Mouse (Mus musculus) neural tube, embryonic 13.5 days (tissue): ENCODE data around the gene Slc23a3. TPM values are rescaled to one million over a fixed set of nuclear protein-coding genes. Genes with fewer than 3 reads are reported as not detected.

Experiments used
- ATAC-seq: fragments of 200-750 bp; cut with Nextera tagmentation; 2 replicates; pipeline ENCODE4 v1.8.0; 2017; ENCODE audit warnings: low read depth, mild to moderate bottlenecking, moderate TSS enrichment, moderate library complexity
- H3K27ac ChIP-seq: fragments of 300-500 bp; sonication (generic); replicated peaks from 2 replicates; pipeline ENCODE4 v1.5.1; 2015; ENCODE audit warnings: moderate library complexity, mild to moderate bottlenecking, inconsistent platforms
- H3K27me3 ChIP-seq: fragments of 300-500 bp; sonication (generic); 2 replicates; pipeline ENCODE4 v1.6.1; 2015; ENCODE audit warnings: mild to moderate bottlenecking, inconsistent platforms
- H3K36me3 ChIP-seq: fragments of 300-500 bp; sonication (generic); 2 replicates; pipeline ENCODE4 v1.6.1; 2015; ENCODE audit warnings: mild to moderate bottlenecking, inconsistent platforms
- H3K4me1 ChIP-seq: fragments of 300-500 bp; sonication (generic); replicated peaks from 2 replicates; pipeline ENCODE4 v1.6.1; 2015; ENCODE audit warnings: inconsistent platforms
- H3K4me2 ChIP-seq: fragments of 300-500 bp; sonication (generic); 2 replicates; pipeline ENCODE4 v1.6.1; 2015; ENCODE audit warnings: inconsistent platforms, mild to moderate bottlenecking, moderate library complexity
- H3K4me3 ChIP-seq: fragments of 300-500 bp; sonication (generic); 2 replicates; pipeline ENCODE4 v1.5.1; 2015; ENCODE audit warnings: mild to moderate bottlenecking, inconsistent platforms
- H3K9ac ChIP-seq: fragments of 300-500 bp; sonication (generic); 2 replicates; pipeline ENCODE4 v1.6.1; 2015; ENCODE audit warnings: moderate library complexity, mild to moderate bottlenecking, inconsistent platforms
- H3K9me3 ChIP-seq: fragments of 300-500 bp; sonication (generic); 2 replicates; pipeline ENCODE4 v1.6.1; 2016; ENCODE audit warnings: inconsistent platforms
- WGBS: fragments of 180-500 bp; shearing (Covaris S2); methylation state at CpG from one replicate; pipeline ENCODE4 v1.1.7; 2015; 5-methylcytosine and 5-hydroxymethylcytosine counted together
- polyA plus RNA-seq: library from polyadenylated mRNA; unstranded; fragments of >200 nt; fragmentation: Nextera tagmentation; extraction: Ambion mirVana; gene quantifications from 2 replicates; pipeline ENCODE4 v1.2.1, GENCODE M21; 2015

Slc23a3 gene
- not detected in 2 replicates for polyA plus RNA-seq

DNA sequence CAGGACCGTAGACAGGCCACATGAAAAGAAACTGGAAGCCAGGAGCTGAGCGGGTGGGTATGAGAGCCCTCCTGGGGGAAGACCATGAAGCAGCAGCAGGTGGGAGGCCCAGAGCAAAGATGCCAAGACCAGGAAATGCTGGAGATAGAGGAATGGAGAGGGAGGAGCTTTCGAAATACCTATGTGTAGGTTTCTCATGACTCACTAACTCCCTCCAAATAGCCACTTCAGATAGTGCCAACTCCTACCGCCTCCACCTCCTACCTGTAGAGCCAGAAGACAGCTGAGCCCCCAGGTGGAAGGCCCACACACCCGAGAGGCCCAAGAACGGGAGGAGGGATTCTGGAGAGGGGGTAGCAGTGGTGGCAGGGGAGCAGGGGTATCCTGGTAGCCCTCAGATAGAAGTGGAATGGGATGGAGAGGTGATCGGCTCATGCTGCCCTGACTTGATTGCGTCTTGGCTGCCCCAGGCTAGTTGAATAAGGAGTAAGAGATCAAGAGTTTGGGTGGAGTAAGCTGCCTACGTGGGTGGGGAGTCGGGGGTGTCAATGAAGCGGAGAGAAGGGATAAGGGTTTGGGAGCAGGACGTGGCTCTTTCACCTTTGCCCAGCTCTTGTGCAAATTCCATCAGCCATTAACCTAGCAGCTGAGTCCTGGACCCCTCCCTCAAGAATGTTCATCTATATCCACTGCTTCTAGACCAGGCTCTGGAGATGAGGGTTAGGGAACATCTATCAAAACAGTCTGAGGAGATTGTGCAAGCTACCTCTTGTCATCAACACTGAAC is at the start of gene Slc23a3:
Slc23a3 (minus strand) TSS at position 470 of the 787 bp plus-strand sequence.
- ATAC-seq = no peak
- no peaks in the 10 kb centered on the region for H3K9me3 ChIP-seq
- H3K4me2 ChIP-seq = no peak within 1 kb of the TSS
- 70% methylated on average over 12 of the region's 12 CpGs for WGBS
- no peaks in the 10 kb centered on the region for H3K4me1 ChIP-seq
- peaks cover 39% of the 10 kb centered on the region for H3K36me3 ChIP-seq
- H3K9ac ChIP-seq = no peak within 1 kb of the TSS
- no peak within 1 kb of the TSS for H3K4me3 ChIP-seq
- no peak within 1 kb of the TSS for H3K27ac ChIP-seq
- peaks cover 4% of the 10 kb centered on the region for H3K27me3 ChIP-seq

DNA sequence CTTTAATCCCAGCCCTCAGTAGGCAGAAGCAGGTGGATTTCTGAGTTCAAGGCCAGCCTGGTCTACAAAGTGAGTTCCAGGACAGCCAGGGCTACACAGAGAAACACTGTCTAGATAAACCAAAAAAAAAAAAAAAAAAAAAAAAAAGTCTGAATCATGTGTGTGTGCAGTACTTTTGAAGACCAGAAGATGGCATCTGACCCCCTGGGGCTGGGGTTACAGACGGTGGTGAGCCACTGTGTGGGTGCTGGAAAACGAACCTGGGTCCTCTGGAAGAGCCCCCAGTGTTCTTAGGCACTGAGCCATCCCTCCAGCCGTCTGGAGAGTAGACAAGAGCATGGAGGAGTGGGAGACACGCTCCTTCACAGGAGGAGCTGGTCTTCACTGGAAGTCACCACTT is 48.5 kb upstream of the Slc23a3 start:
- Histone ChIP-seq H3K4me3 (no peak overlapping the region), H3K9ac (no peak overlapping the region), H3K36me3 (peaks cover 70% of the 10 kb centered on the region), H3K4me1 (peaks cover 30% of the 10 kb centered on the region), H3K9me3 (no peaks in the 10 kb centered on the region), H3K27me3 (no peaks in the 10 kb centered on the region), H3K27ac (no peak overlapping the region), H3K4me2 (no peak overlapping the region)
- 72% methylated on average over 4 of the region's 4 CpGs for WGBS
- no peak for ATAC-seq

DNA sequence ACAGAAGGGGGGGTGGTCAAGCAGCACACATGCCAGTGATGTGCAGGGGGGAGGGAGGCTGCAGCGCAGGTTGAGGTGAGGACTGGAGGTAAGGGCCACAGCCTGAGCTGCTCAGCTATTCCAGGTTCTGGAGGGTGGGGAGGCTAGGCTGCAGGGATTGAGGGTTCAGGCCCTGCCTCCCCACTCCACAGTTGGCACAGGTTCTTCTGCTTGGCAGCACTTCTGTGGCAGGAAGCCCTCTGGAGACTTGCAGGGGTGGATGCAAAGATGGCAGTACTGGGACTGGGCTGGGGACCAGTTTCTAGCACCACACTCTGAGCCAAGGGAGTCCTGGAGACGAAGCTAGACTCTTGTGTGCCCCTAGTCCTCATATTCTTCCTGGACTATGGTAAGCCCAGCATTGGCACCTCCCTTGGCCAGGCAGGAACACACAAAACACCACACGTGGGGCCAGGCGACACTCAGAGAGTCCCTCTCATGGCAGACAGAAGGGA is 47.7 kb upstream of the Slc23a3 start:
- 93% methylated on average over 4 of the region's 4 CpGs for WGBS
- peaks cover 70% of the 10 kb centered on the region for H3K36me3 ChIP-seq

DNA sequence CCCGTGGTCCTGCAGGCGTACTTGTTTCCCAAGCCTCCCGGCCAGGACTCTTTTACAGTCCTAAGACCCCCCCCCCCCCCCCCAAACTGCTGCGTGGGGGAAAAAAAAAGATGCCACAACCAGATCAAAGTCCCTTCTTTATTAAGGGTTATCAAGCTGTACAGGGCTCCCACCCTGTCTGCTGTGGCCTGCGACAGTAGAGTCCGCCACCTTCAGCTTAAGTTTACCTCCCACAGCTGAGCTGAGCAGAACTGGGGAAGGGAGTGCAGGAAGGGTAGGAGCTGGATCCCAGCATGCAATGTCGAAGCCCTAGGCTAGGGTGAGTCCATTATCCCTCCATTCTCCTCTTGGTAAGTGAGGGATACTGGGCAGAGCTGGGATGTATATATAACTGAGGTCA is 47.1 kb upstream of the Slc23a3 start:
- peak overlapping the region; percentile 58 for H3K4me3 ChIP-seq
- H3K9ac ChIP-seq = peak overlapping the region; percentile 77; the same call in 1 of the 2 replicates
- H3K27ac ChIP-seq = no peak overlapping the region
- WGBS = 32% methylated on average over 7 of the region's 7 CpGs
- no peaks in the 10 kb centered on the region for H3K9me3 ChIP-seq
- peak; percentile 21; the same call in 1 of the 2 replicates for ATAC-seq
- H3K36me3 ChIP-seq = peaks cover 70% of the 10 kb centered on the region
- H3K4me1 ChIP-seq = peaks cover 30% of the 10 kb centered on the region
- peak overlapping the region; percentile 100 for H3K4me2 ChIP-seq
- no peaks in the 10 kb centered on the region for H3K27me3 ChIP-seq

More for the DNA sequence above, 47.7 kb upstream of the Slc23a3 start:
- Histone ChIP-seq H3K27me3 (no peaks in the 10 kb centered on the region), H3K4me3 (no peak overlapping the region), H3K27ac (no peak overlapping the region), H3K9ac (no peak overlapping the region), H3K4me2 (no peak overlapping the region), H3K9me3 (no peaks in the 10 kb centered on the region), H3K4me1 (peaks cover 30% of the 10 kb centered on the region)
- ATAC-seq = no peak

DNA sequence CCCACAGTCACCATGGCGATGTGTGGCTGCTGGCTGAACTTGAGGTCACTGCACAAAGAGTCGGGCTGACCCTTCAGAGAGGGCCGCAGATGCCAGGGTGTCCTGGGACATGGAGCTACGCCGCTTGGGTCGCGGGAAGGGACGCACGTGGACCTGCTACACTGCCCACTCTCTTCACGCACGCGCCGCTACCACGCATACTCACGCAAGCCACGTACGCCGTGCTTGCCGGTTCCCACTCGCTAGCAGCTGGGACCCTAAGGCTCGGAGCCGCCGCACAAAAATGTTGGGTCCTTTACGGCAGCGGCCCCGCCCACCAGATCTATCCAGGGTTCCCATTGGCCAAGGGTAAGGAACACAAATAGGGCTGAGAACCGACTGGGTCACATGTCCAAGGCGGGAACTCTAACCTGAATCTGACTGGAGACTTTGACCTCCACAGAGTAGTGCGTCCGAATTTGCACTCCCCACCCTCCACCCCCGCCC is 46.5 kb upstream of the Slc23a3 start, which contains the start of gene Abcb6:
Abcb6 (minus strand) TSS at position 288 of the 486 bp plus-strand sequence.
- Histone ChIP-seq H3K4me3 (peak within 1 kb of the TSS; percentile 58), H3K9ac (peak within 1 kb of the TSS; percentile 77), H3K36me3 (peaks cover 70% of the 10 kb centered on the region), H3K9me3 (no peaks in the 10 kb centered on the region), H3K27ac (peak within 1 kb of the TSS; percentile 76), H3K4me1 (peaks cover 30% of the 10 kb centered on the region), H3K4me2 (peak within 1 kb of the TSS; percentile 100), H3K27me3 (no peaks in the 10 kb centered on the region)
- peak; percentile 93 for ATAC-seq
- WGBS = under 1% methylated on average over 31 of the region's 31 CpGs

DNA sequence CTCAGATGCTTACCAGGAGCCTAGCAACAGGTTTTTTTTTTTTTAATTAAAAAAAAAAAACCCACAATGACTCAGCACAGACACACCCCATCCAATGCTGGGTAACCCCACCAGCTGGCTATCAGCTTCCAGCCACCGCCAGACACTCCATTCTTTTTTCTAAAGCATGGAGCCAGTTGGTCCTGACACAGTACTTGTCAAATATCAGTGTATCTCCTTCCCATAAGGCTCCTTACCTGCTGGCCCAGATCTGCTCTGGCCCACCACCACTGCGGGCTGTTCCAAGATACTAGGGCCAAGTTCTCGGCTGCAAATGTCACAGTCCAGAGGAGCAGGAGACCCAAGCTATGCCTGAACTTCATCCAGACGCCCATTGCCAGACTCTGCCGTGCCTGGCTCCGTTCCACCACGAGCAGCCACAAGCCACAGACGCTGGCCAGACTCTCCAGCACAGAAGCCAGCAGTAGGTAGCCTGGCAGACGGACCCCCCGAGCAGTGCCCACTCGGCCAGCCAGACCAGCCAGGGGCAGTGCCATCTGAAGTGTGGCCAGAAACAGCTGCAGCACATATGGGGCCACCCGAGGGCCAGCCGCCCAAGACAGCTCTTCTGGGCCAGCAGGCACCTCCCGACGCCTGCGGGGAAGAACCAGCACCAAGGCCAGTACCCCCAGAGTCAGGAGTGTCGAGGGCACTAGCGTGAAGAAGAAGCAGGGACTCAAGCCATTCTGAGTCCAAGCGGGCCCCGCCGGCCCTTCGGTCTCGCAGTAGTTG is 45.8 kb upstream of the Slc23a3 start:
- Histone ChIP-seq H3K27me3 (no peaks in the 10 kb centered on the region), H3K36me3 (peaks cover 69% of the 10 kb centered on the region), H3K9ac (peak overlapping the region; percentile 77), H3K4me2 (peak overlapping the region; percentile 100), H3K9me3 (no peaks in the 10 kb centered on the region), H3K4me1 (peaks cover 30% of the 10 kb centered on the region), H3K4me3 (peak overlapping the region; percentile 58), H3K27ac (peak overlapping the region; percentile 76)
- peak; percentile 47 for ATAC-seq
- WGBS = 8% methylated on average over 23 of the region's 23 CpGs

DNA sequence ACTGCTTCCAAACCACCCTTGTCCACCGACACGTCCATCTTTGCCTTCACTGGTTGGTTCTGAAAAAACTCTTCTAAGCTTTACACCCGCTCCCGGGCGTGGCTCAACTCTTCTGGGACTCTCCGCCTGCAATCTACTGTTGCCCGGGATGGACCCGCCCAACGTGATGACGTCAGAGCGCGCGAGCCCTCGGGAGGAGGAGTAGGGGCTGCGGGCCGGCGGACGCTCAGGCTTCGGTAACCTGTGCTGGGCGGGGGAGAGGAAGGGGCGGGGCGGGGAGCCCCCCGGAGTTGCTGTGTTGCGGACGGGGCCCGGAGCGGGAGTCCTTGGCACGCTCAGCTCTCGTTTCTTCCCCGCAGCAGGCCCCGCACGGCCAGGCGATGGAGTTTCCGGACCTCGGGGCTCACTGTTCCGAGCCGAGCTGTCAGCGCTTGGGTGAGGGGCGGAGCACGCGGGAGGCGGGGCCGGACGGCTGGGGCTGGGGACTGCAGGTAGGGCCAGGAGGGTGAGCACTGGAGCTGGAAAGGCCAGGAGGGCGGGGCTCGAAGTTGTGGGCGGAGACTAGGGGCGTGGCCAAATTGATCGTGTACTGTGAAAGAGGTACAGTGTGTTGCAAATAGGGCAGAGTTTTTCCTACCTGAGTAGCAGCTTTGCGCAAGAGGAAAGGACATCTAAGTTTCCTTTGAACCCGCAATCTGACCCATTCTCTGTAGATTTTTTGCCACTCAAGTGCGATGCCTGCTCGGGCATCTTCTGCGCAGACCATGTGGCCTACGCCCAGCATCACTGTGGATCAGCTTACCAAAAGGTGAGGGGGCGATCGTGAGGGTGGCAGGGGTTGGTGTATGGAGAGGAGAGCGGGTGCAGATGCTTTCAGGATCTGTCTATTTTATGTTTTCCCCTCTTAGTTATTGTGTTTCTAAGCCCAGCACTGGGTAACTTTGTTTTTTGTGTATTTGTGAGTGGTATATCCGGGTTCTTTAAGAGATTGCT is 35.1 kb upstream of the Slc23a3 start, which contains the start of gene Zfand2b:
Zfand2b (plus strand) TSS at position 175 of the 993 bp plus-strand sequence.
- ATAC-seq = peak; percentile 98
- Histone ChIP-seq H3K36me3 (peaks cover 40% of the 10 kb centered on the region), H3K4me1 (peaks cover 15% of the 10 kb centered on the region), H3K4me2 (peak within 1 kb of the TSS; percentile 71), H3K9me3 (no peaks in the 10 kb centered on the region), H3K9ac (peak within 1 kb of the TSS; percentile 73), H3K27me3 (no peaks in the 10 kb centered on the region), H3K4me3 (peak within 1 kb of the TSS; percentile 71), H3K27ac (peak within 1 kb of the TSS; percentile 92)
- WGBS = under 1% methylated on average over 58 of the region's 59 CpGs

DNA sequence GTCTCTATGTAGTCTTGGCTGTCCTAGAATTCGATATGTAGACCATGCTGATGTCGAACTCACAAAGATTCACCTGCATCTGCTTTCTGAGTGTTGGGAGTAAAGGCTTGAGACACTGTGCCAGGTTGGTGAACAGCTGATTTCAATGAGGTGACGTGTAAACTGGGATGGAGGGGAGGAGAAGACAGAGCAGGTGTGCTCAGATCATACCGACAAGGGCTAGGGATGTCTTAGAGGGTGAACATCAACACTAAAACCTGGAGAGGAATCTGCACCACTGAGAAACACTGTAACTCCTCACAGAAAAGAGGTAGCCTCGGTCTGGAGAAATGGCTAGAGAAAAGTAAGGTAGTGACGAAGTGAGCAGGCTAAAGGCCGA is 34.4 kb upstream of the Slc23a3 start:
- peak; percentile 21 for ATAC-seq
- Histone ChIP-seq H3K4me2 (peak overlapping the region; percentile 71), H3K27ac (peak overlapping the region; percentile 92), H3K36me3 (peaks cover 33% of the 10 kb centered on the region), H3K27me3 (no peaks in the 10 kb centered on the region), H3K9me3 (no peaks in the 10 kb centered on the region), H3K9ac (peak overlapping the region; percentile 73), H3K4me3 (peak overlapping the region; percentile 71), H3K4me1 (peaks cover 15% of the 10 kb centered on the region)
- WGBS = 11% methylated on average over 7 of the region's 7 CpGs

DNA sequence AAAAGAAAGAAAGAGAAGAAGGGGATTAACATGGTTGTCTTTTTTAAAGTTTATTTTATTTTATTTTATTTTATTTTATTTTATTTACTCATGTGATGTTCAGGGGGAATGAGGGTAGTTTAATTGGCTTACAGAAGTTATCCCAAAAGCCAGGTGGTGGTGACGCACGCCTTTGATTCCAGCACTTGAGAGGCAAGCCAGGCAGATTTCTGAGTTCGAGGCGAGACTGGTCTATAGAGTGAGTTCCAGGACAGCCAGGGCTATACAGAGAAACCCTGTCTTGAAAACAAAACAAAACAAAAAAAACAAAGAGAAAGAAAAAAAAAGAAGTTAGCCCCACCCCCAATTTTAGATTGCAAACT is 26.5 kb upstream of the Slc23a3 start:
- 91% methylated on average over 4 of the region's 4 CpGs for WGBS
- no peak for ATAC-seq
- H3K4me2 ChIP-seq = no peak overlapping the region
- H3K4me1 ChIP-seq = no peaks in the 10 kb centered on the region
- H3K9me3 ChIP-seq = no peaks in the 10 kb centered on the region
- H3K36me3 ChIP-seq = no peaks in the 10 kb centered on the region
- H3K27ac ChIP-seq = no peak overlapping the region
- H3K27me3 ChIP-seq = no peaks in the 10 kb centered on the region
- no peak overlapping the region for H3K9ac ChIP-seq
- no peak overlapping the region for H3K4me3 ChIP-seq

DNA sequence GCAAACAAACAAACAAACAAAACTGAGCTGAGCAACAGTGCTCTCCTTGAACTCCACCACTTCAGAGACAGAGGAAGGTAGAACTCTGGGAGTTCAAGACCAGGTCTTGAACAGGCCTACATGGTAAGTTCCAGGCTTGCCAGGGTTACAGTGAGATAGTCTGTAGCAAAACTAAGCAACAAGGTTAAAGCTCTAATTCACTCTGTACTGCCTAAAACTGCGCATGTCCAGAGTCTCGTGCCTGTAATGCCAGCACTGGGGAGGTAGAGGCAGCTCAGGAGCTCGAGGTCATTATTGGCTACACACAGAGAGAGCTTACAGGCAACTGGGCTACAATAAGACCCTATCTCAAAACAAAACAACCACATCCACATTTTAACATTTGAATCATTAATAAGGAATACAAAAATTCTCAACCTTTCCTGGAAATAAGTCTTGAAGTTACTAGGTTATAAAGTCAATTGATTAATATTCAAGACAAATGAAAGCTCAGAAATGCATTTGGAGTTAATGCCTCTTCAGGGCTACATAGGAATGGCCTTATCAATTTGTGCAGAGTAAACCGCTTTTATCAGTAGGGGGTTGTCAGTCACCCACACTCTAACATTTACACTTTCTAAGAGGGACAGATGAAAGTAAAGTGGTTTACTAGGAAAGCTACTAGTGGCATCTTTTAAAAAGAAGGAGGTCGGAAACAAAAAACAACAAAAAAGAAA is 26.0 kb upstream of the Slc23a3 start:
- no peak overlapping the region for H3K27ac ChIP-seq
- no peak overlapping the region for H3K4me3 ChIP-seq
- no peaks in the 10 kb centered on the region for H3K9me3 ChIP-seq
- 73% methylated on average over 5 of the region's 5 CpGs for WGBS
- no peak overlapping the region for H3K4me2 ChIP-seq
- no peaks in the 10 kb centered on the region for H3K36me3 ChIP-seq
- no peaks in the 10 kb centered on the region for H3K27me3 ChIP-seq
- no peak overlapping the region for H3K9ac ChIP-seq
- H3K4me1 ChIP-seq = no peaks in the 10 kb centered on the region
- ATAC-seq = no peak

DNA sequence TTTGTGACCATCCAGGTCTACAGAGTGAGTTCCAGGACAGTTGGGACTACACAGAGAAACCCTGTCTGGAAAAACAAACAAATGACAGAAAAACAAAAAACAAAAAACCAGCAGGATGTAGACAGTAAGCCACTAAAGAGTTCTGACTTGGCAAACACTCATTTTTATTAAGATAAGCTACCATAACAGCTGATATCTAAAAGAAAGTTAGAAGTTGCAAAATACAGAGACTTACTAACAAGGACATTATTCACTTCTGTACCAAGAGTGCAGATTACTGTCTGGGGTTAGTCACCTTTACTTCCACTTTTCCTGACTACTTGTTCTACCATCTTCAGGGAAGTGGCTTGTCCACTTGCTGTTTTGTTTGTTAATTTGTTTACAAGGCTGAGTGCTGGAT is 25.3 kb upstream of the Slc23a3 start:
- Histone ChIP-seq H3K36me3 (no peaks in the 10 kb centered on the region), H3K27ac (no peak overlapping the region), H3K4me1 (no peaks in the 10 kb centered on the region), H3K27me3 (no peaks in the 10 kb centered on the region), H3K9ac (no peak overlapping the region), H3K4me2 (no peak overlapping the region), H3K9me3 (no peaks in the 10 kb centered on the region), H3K4me3 (no peak overlapping the region)
- no peak for ATAC-seq
